Mouse (Mus musculus): Measurements from ENCODE around the gene Ms4a4c. TPM values are rescaled to one million over a fixed set of nuclear protein-coding genes. Genes with fewer than 3 reads are reported as not detected.

Ms4a4c gene
- total RNA-seq, 1 experiment, result not detected

DNA sequence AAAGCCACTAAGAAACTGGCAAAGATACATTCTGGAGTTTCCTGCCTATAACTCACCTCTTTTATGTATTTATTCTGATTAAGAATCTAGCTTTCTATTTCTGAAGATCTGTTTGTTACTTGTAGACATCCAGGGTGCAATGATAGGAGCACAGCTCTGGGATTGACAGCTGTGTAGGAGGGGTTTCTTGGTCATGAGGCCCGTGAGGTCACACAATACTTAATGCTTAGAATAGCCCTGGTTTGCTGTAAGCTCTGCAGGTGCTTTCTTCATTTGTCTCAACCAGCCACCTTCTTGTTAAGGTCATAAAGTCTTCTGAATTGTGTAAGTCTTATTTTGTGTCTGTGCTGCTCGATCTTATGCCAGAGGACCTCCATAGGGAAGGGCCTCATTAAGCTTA is 15.6 kb upstream of the Ms4a4c start:
- H3K36me3 ChIP-seq (ENCODE audit: control insufficient read depth, insufficient read depth, low read length, poor library complexity, severe bottlenecking), result no peaks in the 10 kb centered on the region
- no peak overlapping the region for H3K9ac ChIP-seq (ENCODE audit: insufficient read depth, low read depth, low read length, poor library complexity, severe bottlenecking)
- H3K4me1 ChIP-seq (ENCODE audit: control insufficient read depth in 2 of 2, insufficient read depth in 2 of 2, low read length in 2 of 2, poor library complexity in 1 of 2), result no peaks in the 10 kb centered on the region
- DNase-seq (ENCODE audit: low read depth, low spot score), result no peak
- in situ Hi-C loops (cut with MboI; ENCODE audit: low sequenced_read_pairs in 2 of 2, unreplicated experiment in 2 of 2), result no loop called here
- H3K27ac ChIP-seq (ENCODE audit: insufficient read depth, low read depth, low read length, poor library complexity, severe bottlenecking), result no peak overlapping the region
- no peak overlapping the region for H3K4me3 ChIP-seq (ENCODE audit: insufficient read depth in 1 of 2, low read depth in 1 of 2, low read length in 2 of 2, poor library complexity in 1 of 2, severe bottlenecking in 1 of 2)
- TF ChIP-seq CHD2 (IDR thresholded peaks at IDR 0.05; ENCODE audit: low read depth, low read length) (no peak), MAFK (IDR thresholded peaks at IDR 0.05; ENCODE audit: insufficient read depth, low read depth, low read length) (no peak), HCFC1 (IDR thresholded peaks at IDR 0.05; ENCODE audit: borderline replicate concordance, insufficient read depth, low read length) (no peak)
- H3K9me3 ChIP-seq (ENCODE audit: control insufficient read depth, insufficient read depth, low read depth, low read length), result no peaks in the 10 kb centered on the region

GRCm38 (mm10) chr19:11395769-11396168 is 8.8 kb upstream of the Ms4a4c start:
- Histone ChIP-seq H3K27ac (ENCODE audit: insufficient read depth, low read depth, low read length, poor library complexity, severe bottlenecking) (no peak overlapping the region), H3K9ac (ENCODE audit: insufficient read depth, low read depth, low read length, poor library complexity, severe bottlenecking) (no peak overlapping the region), H3K36me3 (ENCODE audit: control insufficient read depth, insufficient read depth, low read length, poor library complexity, severe bottlenecking) (no peaks in the 10 kb centered on the region), H3K4me1 (ENCODE audit: control insufficient read depth in 2 of 2, insufficient read depth in 2 of 2, low read length in 2 of 2, poor library complexity in 1 of 2) (no peaks in the 10 kb centered on the region), H3K4me3 (ENCODE audit: insufficient read depth in 1 of 2, low read depth in 1 of 2, low read length in 2 of 2, poor library complexity in 1 of 2, severe bottlenecking in 1 of 2) (no peak overlapping the region), H3K9me3 (ENCODE audit: control insufficient read depth, insufficient read depth, low read depth, low read length) (no peaks in the 10 kb centered on the region)
- DNase-seq (ENCODE audit: low read depth, low spot score), result no peak
- in situ Hi-C loops (cut with MboI; ENCODE audit: low sequenced_read_pairs in 2 of 2, unreplicated experiment in 2 of 2), result no loop called here
- TF ChIP-seq MAFK (IDR thresholded peaks at IDR 0.05; ENCODE audit: insufficient read depth, low read depth, low read length), result no peak
- no peak for TF ChIP-seq ZNF384 (IDR thresholded peaks at IDR 0.05; ENCODE audit: low read depth, low read length)
- TF ChIP-seq CHD2 (IDR thresholded peaks at IDR 0.05; ENCODE audit: low read depth, low read length), result no peak

- Histone ChIP-seq H3K9ac (ENCODE audit: insufficient read depth, low read depth, low read length, poor library complexity, severe bottlenecking) (no peak overlapping the region), H3K36me3 (ENCODE audit: control insufficient read depth, insufficient read depth, low read length, poor library complexity, severe bottlenecking) (no peaks in the 10 kb centered on the region), H3K27ac (ENCODE audit: insufficient read depth, low read depth, low read length, poor library complexity, severe bottlenecking) (no peak overlapping the region), H3K4me3 (ENCODE audit: insufficient read depth in 1 of 2, low read depth in 1 of 2, low read length in 2 of 2, poor library complexity in 1 of 2, severe bottlenecking in 1 of 2) (no peak overlapping the region), H3K4me1 (ENCODE audit: control insufficient read depth in 2 of 2, insufficient read depth in 2 of 2, low read length in 2 of 2, poor library complexity in 1 of 2) (no peaks in the 10 kb centered on the region), H3K9me3 (ENCODE audit: control insufficient read depth, insufficient read depth, low read depth, low read length) (no peaks in the 10 kb centered on the region)
- TF ChIP-seq MAFK (IDR thresholded peaks at IDR 0.05; ENCODE audit: insufficient read depth, low read depth, low read length), result no peak
- no peak for TF ChIP-seq ZC3H11A (IDR thresholded peaks at IDR 0.05; ENCODE audit: borderline replicate concordance, low read depth, low read length)
- no peak for TF ChIP-seq HCFC1 (IDR thresholded peaks at IDR 0.05; ENCODE audit: borderline replicate concordance, insufficient read depth, low read length)
- TF ChIP-seq ZNF384 (IDR thresholded peaks at IDR 0.05; ENCODE audit: low read depth, low read length), result no peak
- no peak for TF ChIP-seq CHD2 (IDR thresholded peaks at IDR 0.05; ENCODE audit: low read depth, low read length)
- in situ Hi-C loops (cut with MboI; ENCODE audit: low sequenced_read_pairs in 2 of 2, unreplicated experiment in 2 of 2), result no loop called here
- no peak for DNase-seq (ENCODE audit: low read depth, low spot score)
Observed at GRCm38 (mm10) chr19:11407428-11407827, 2.9 kb downstream of the Ms4a4c start.

GRCm38 (mm10) chr19:11408591-11408990 is 4.0 kb downstream of the Ms4a4c start:
- TF ChIP-seq HCFC1 (IDR thresholded peaks at IDR 0.05; ENCODE audit: borderline replicate concordance, insufficient read depth, low read length), result no peak
- TF ChIP-seq CHD2 (IDR thresholded peaks at IDR 0.05; ENCODE audit: low read depth, low read length), result no peak
- TF ChIP-seq ZC3H11A (IDR thresholded peaks at IDR 0.05; ENCODE audit: borderline replicate concordance, low read depth, low read length), result no peak
- TF ChIP-seq ZNF384 (IDR thresholded peaks at IDR 0.05; ENCODE audit: low read depth, low read length), result no peak
- TF ChIP-seq MAFK (IDR thresholded peaks at IDR 0.05; ENCODE audit: insufficient read depth, low read depth, low read length), result no peak
- Histone ChIP-seq H3K27ac (ENCODE audit: insufficient read depth, low read depth, low read length, poor library complexity, severe bottlenecking) (no peak overlapping the region), H3K4me1 (ENCODE audit: control insufficient read depth in 2 of 2, insufficient read depth in 2 of 2, low read length in 2 of 2, poor library complexity in 1 of 2) (no peaks in the 10 kb centered on the region), H3K9me3 (ENCODE audit: control insufficient read depth, insufficient read depth, low read depth, low read length) (no peaks in the 10 kb centered on the region), H3K4me3 (ENCODE audit: insufficient read depth in 1 of 2, low read depth in 1 of 2, low read length in 2 of 2, poor library complexity in 1 of 2, severe bottlenecking in 1 of 2) (no peak overlapping the region), H3K36me3 (ENCODE audit: control insufficient read depth, insufficient read depth, low read length, poor library complexity, severe bottlenecking) (no peaks in the 10 kb centered on the region), H3K9ac (ENCODE audit: insufficient read depth, low read depth, low read length, poor library complexity, severe bottlenecking) (no peak overlapping the region)
- no peak for DNase-seq (ENCODE audit: low read depth, low spot score)
- in situ Hi-C loops (cut with MboI; ENCODE audit: low sequenced_read_pairs in 2 of 2, unreplicated experiment in 2 of 2), result no loop called here

DNA sequence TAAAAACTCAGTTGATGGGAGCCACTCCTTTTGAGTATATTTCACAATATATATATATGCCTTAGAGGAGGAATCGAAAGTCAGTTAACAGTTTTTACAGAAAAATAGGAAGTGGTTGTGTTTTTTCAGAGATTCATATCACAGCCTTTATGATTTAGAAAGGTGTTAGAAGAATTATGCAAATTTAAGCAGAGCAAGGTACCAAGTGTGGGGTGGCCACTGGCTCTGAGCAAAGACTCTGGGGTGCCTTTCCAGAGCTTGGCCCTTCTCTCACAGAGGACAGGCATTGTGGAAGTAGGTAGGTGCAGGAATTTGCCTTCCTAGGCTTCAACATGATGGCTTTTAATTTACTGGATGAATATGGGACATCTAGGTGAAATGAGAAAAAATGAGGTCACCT is 7.1 kb downstream of the Ms4a4c start:
- Histone ChIP-seq H3K36me3 (ENCODE audit: control insufficient read depth, insufficient read depth, low read length, poor library complexity, severe bottlenecking) (no peaks in the 10 kb centered on the region), H3K4me3 (ENCODE audit: insufficient read depth in 1 of 2, low read depth in 1 of 2, low read length in 2 of 2, poor library complexity in 1 of 2, severe bottlenecking in 1 of 2) (no peak overlapping the region), H3K9ac (ENCODE audit: insufficient read depth, low read depth, low read length, poor library complexity, severe bottlenecking) (no peak overlapping the region), H3K27ac (ENCODE audit: insufficient read depth, low read depth, low read length, poor library complexity, severe bottlenecking) (no peak overlapping the region), H3K4me1 (ENCODE audit: control insufficient read depth in 2 of 2, insufficient read depth in 2 of 2, low read length in 2 of 2, poor library complexity in 1 of 2) (no peaks in the 10 kb centered on the region), H3K9me3 (ENCODE audit: control insufficient read depth, insufficient read depth, low read depth, low read length) (no peaks in the 10 kb centered on the region)
- no peak for DNase-seq (ENCODE audit: low read depth, low spot score)
- in situ Hi-C loops (cut with MboI; ENCODE audit: low sequenced_read_pairs in 2 of 2, unreplicated experiment in 2 of 2), result no loop called here
- TF ChIP-seq MAFK (IDR thresholded peaks at IDR 0.05; ENCODE audit: insufficient read depth, low read depth, low read length) (no peak), CHD2 (IDR thresholded peaks at IDR 0.05; ENCODE audit: low read depth, low read length) (no peak), ZNF384 (IDR thresholded peaks at IDR 0.05; ENCODE audit: low read depth, low read length) (no peak), HCFC1 (IDR thresholded peaks at IDR 0.05; ENCODE audit: borderline replicate concordance, insufficient read depth, low read length) (no peak), ZC3H11A (IDR thresholded peaks at IDR 0.05; ENCODE audit: borderline replicate concordance, low read depth, low read length) (no peak)
